Mouse (Mus musculus) gastrocnemius, postnatal 25 days (tissue): ENCODE measurements around the gene Doc2b. TPM values are rescaled to one million over a fixed set of nuclear protein-coding genes. Genes with fewer than 3 reads are reported as not detected.

Experiments used
- DNase-seq: peaks from one replicate; pipeline ENCODE4 v3.0.0; 2022
- total RNA-seq, 2 experiments: library from RNA; stranded (reverse); gene quantifications; 1 replicate in 1 of 2; 2 replicates in 1 of 2; pipeline ENCODE4 v1.2.3; 2021

Doc2b gene
- total RNA-seq, 2 experiments from 2014 or later, result 0.38 to 0.78 TPM

DNA sequence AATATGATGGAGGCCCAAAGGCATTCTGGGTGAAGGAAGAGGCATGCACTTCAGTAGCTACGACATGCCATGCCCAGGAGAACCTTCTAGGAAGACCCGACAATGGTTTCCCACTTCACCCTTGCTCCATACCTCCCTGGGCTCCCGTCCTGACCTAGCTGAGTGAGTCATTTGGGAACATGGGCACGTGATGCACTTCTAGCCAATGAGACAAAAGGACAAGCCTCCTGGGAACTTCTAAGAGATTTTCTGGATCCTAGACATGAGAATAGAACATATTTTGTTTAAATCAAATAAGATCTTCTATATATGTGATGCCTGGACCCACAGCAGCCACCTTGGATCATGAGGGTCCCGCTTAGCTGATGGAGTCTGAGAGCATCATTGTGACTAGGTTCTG is 3.3 kb downstream of the Doc2b start:
- DNase-seq, result no peak

GRCm38 (mm10) chr11:75785897-75786296 is 10.0 kb downstream of the Doc2b start:
- no peak for DNase-seq

DNA sequence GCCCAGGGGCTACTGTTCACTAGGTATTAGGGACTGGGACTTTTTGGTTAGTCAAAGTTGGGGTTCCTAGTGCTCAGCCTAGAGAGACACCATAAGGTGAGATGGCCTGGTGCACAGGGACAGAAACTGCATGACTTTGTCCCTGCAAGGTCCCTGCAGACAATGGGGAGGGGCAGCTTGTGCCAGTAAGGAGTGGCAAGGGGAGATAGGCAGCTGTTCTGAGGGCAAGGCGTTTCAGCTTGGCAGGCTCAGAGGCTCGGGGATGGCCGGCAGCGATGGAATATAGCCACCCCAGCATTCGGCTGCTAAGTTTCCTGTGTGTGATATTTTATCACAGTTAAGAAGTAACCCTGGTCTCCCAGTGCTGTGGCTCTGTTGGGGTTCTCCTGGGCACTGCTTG is 12.1 kb downstream of the Doc2b start:
- no peak for DNase-seq

DNA sequence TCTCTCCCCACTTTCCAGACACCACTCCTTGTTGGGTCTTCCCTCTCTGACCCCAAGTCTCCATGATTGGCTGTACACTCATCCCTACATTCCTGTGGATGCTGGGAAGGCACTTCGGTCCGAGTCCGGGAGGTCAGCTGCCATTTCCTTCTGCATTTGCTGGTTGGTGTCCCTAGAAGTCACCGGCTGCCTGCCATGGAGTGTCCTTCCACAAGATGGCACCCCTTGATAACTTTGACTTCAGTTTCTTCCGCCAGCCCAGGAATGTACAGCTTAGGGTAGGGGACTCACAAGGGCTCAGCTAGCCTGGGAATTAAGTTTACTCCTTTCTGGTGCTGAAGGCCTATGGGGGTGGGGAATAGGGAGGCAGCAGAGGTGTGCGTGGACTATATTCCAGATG is 13.9 kb downstream of the Doc2b start:
- peak; percentile 55 for DNase-seq

DNA sequence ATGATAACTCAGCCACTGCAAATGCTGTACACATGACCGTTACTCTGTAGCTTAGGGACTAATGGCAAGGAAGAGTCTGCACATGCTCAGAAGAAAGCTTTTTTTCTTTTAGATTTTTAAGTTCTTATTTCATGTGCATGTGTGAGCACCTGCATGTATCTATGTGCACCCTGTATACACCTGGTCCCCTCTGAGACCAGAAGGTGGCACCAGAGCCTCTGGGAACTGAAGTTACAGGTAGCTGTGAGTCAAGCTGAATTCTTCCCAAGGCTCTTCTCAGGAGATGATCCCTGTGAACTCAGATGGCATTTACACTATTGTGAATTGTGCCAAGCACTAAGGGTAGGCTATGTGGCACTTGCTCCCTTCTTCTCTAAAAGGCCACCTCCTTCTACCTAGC is 19.9 kb downstream of the Doc2b start:
- DNase-seq, result no peak

- no peak for DNase-seq
Measured at GRCm38 (mm10) chr11:75772562-75772961, 23.3 kb downstream of the Doc2b start.

GRCm38 (mm10) chr11:75769206-75769605 is 26.6 kb downstream of the Doc2b start:
- DNase-seq, result peak; percentile 86

- no peak for DNase-seq
Measured at GRCm38 (mm10) chr11:75768091-75768989, 27.5 kb downstream of the Doc2b start.

- no peak for DNase-seq
Measured at GRCm38 (mm10) chr11:75767014-75767413, 28.8 kb downstream of the Doc2b start.

- no peak for DNase-seq
Measured at GRCm38 (mm10) chr11:75765161-75765560, 30.7 kb downstream of the Doc2b start.

DNA sequence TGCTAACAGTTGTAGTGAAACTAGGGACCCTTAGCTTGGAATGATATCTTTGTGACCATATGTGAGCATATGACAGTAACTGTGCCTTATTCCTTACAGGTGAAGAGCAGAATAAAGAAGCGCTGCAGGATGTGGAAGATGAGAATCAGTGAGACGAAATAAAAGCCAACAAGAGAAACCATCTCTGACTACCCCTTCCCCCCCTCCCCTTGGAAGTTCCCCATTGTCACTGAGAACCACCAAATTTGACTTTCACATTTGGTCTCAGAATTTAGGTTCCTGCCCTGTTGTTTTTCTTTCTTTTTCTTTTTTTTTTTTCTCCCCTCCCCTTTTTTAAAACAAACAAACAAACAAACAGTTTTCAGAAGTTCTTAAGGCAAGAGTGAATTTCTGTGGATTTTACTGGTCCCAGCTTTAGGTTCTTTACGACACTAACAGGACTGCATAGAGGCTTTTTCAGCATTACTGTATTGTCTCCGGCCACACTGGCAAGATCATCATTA is 31.3 kb downstream of the Doc2b start:
- no peak for DNase-seq

GRCm38 (mm10) chr11:75762708-75763107 is 33.1 kb downstream of the Doc2b start:
- no peak for DNase-seq

- DNase-seq, result no peak
Measured at GRCm38 (mm10) chr11:75760785-75761184, 35.1 kb downstream of the Doc2b start.

DNA sequence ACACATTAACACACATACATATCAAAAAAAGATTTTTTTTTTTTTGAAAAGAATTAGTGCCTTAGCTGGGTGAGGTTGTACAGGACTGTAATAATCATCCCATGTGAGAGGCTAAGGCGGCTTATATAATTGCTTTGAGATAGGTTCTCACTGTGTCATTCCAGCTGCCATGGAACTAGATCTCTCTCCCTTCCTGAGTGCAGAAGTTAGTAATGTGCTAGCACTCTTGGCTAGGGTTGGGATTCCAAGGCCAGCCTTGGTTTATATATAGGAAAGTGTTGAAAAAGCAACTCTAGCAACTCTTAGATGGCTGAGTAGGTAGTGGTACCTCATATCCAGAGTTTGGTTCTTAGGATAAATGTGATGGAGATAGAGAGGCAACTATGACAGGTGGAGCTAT is 37.3 kb downstream of the Doc2b start:
- no peak for DNase-seq

- no peak for DNase-seq
Measured at GRCm38 (mm10) chr11:75756687-75757086, 39.2 kb downstream of the Doc2b start.

GRCm38 (mm10) chr11:75751082-75751481 is 44.8 kb downstream of the Doc2b start:
- no peak for DNase-seq

DNA sequence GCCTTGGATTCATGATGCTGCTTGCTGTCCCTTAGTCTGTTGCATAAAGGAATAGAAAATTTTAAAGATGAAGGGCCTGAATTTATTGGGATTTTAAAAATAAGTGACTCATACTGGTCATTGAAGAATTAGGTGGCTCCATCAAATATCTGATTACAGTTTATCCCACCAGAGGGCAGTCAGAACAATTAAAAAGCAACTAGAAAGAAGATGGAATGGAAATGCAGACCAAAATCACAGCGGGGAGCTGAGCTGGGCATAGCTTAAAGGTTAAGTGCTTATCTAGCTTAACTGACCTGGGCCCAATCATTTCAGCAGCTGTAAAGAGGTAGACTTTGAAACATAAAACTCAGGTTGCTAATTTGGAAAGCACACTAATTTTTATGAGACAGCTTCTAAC is 45.3 kb downstream of the Doc2b start:
- DNase-seq, result no peak

DNA sequence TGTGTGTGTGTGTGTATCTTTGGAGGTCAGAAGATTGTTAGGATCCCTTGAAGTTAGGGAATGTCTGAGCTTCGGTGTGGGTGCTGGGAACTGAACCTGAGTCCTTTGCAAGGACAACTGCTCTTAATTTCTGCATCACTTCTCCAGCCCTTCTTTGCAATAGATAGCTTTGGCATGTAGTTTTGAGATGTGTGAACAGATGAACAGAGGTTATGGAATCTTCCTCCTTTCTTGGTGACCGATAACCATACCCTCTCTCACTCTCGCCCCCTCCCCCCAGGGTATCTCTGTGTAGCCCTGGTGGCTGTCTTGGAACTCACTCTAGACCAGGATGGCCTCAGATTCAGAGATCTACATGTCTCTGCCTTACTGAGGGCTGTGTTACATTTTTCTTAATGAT is 51.1 kb downstream of the Doc2b start:
- DNase-seq, result no peak

- DNase-seq, result no peak
Measured at GRCm38 (mm10) chr11:75741615-75742014, 54.2 kb downstream of the Doc2b start.

- DNase-seq, result no peak
Measured at GRCm38 (mm10) chr11:75740204-75740603, 55.6 kb downstream of the Doc2b start.

DNA sequence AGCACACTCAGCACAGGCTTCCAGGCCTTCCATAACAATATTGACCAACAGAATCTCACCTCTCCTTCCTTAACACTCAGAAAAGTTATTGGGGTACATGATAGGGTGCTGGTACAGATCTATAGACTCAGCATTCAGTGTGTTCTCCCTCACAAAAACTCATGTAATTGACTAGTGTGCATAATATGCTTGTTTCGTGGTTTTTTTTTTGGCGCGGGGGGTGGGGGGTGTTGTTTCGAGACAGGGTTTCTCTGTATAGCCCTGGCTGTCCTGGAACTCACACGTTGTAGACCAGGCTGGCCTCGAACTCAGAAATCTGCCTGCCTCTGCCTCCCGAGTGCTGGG is 57.4 kb downstream of the Doc2b start:
- DNase-seq, result no peak

- DNase-seq, result no peak
Measured at GRCm38 (mm10) chr11:75737806-75738476, 57.9 kb downstream of the Doc2b start.

GRCm38 (mm10) chr11:75736978-75737377 is 58.9 kb downstream of the Doc2b start:
- DNase-seq, result no peak
